Mouse (Mus musculus) ovary, postnatal 10 days (tissue): ENCODE measurements at regions not wholly inside any gene's neighbourhood (a gene's known extent, or its start where the extent isn't known, plus 50 kb on each side); places are given as distances from the start of the nearest gene placed in this dataset.

Experiments
- DNase-seq: peaks from one replicate; pipeline ENCODE4 v3.0.0; 2022; ENCODE audit warnings: low spot score

- no peak for DNase-seq
These were observed 214.8 kb downstream of the Kcnj2 start for GRCm38 (mm10) chr11:111280769-111281168.

GRCm38 (mm10) chr11:111281237-111282160 is 215.5 kb downstream of the Kcnj2 start:
- DNase-seq, result no peak

- DNase-seq, result no peak
These were observed 216.3 kb downstream of the Kcnj2 start for GRCm38 (mm10) chr11:111282283-111282682.

- DNase-seq, result no peak
These were observed 224.6 kb downstream of the Kcnj2 start for GRCm38 (mm10) chr11:111290537-111290936.

- DNase-seq, result no peak
These were observed 230.4 kb downstream of the Kcnj2 start for GRCm38 (mm10) chr11:111296309-111296721.

GRCm38 (mm10) chr11:111312802-111313201 is 246.8 kb downstream of the Kcnj2 start:
- no peak for DNase-seq

- no peak for DNase-seq
These were observed 247.6 kb downstream of the Kcnj2 start for GRCm38 (mm10) chr11:111313566-111313965.

GRCm38 (mm10) chr11:111321576-111321975 is 255.6 kb downstream of the Kcnj2 start:
- no peak for DNase-seq

GRCm38 (mm10) chr11:111324453-111325010 is 258.6 kb downstream of the Kcnj2 start:
- DNase-seq, result no peak

GRCm38 (mm10) chr11:111326915-111327314 is 261.0 kb downstream of the Kcnj2 start:
- DNase-seq, result no peak

- no peak for DNase-seq
These were observed 262.3 kb downstream of the Kcnj2 start for GRCm38 (mm10) chr11:111328258-111328657.

- DNase-seq, result no peak
These were observed 265.6 kb downstream of the Kcnj2 start for GRCm38 (mm10) chr11:111331592-111331991.

- DNase-seq, result no peak
These were observed 267.1 kb downstream of the Kcnj2 start for GRCm38 (mm10) chr11:111333021-111333420.

GRCm38 (mm10) chr11:111347562-111347961 is 281.6 kb downstream of the Kcnj2 start:
- no peak for DNase-seq

GRCm38 (mm10) chr11:111350028-111350427 is 284.1 kb downstream of the Kcnj2 start:
- DNase-seq, result no peak

GRCm38 (mm10) chr11:111363363-111363762 is 297.4 kb downstream of the Kcnj2 start:
- no peak for DNase-seq

- DNase-seq, result no peak
These were observed 311.2 kb downstream of the Kcnj2 start for GRCm38 (mm10) chr11:111377165-111377564.

- no peak for DNase-seq
These were observed 313.9 kb downstream of the Kcnj2 start for GRCm38 (mm10) chr11:111379842-111380241.

- DNase-seq, result no peak
These were observed 332.7 kb downstream of the Kcnj2 start for GRCm38 (mm10) chr11:111398706-111399105.

- DNase-seq, result no peak
These were observed 343.3 kb downstream of the Kcnj2 start for GRCm38 (mm10) chr11:111409266-111409665.

GRCm38 (mm10) chr11:111424871-111425270 is 358.9 kb downstream of the Kcnj2 start:
- no peak for DNase-seq

- DNase-seq, result no peak
These were observed 360.8 kb downstream of the Kcnj2 start for GRCm38 (mm10) chr11:111426715-111427114.

- DNase-seq, result no peak
These were observed 376.3 kb downstream of the Kcnj2 start for GRCm38 (mm10) chr11:111442257-111442656.
